Mouse (Mus musculus): ENCODE results near the gene Gm14325. TPM values are rescaled to one million over a fixed set of nuclear protein-coding genes. Genes with fewer than 3 reads are reported as not detected.
"Not testable (repeated sequence)": the region's sequence is repeated elsewhere in the genome, so short reads cannot be mapped to it uniquely, and the experiment has no call there.

Gene Gm14325
- polyA plus RNA-seq (2012; ENCODE audit: insufficient read depth, insufficient read length, missing spikeins), result 23.3 and 42.8 TPM in 2 replicates

- H3K27ac ChIP-seq (replicated peaks; ENCODE audit: low read depth, low read length); H3K4me1 ChIP-seq (ENCODE audit: control insufficient read depth, insufficient read depth, insufficient read length, low read length): not testable (repeated sequence)
- peak within 1 kb of the TSS; percentile 57 for H3K4me3 ChIP-seq (ENCODE audit: insufficient read depth, low read depth, low read length)
Observed at GRCm38 (mm10) chr2:177839901-177840663, at the start of gene Gm14325. Gene Gm14325, minus strand, starts transcription at chr2:177840336.

GRCm38 (mm10) chr2:177887743-177888142, 47.6 kb upstream of the Gm14325 start:
- H3K4me1 ChIP-seq (ENCODE audit: control insufficient read depth, insufficient read depth, insufficient read length, low read length); H3K27ac ChIP-seq (replicated peaks; ENCODE audit: low read depth, low read length); H3K4me3 ChIP-seq (ENCODE audit: insufficient read depth, low read depth, low read length): not testable (repeated sequence)

GRCm38 (mm10) chr2:177862254-177862653, 22.1 kb upstream of the Gm14325 start:
- H3K4me3 ChIP-seq (ENCODE audit: insufficient read depth, low read depth, low read length); H3K27ac ChIP-seq (replicated peaks; ENCODE audit: low read depth, low read length): not testable (repeated sequence)

GRCm38 (mm10) chr2:177843666-177844065, 3.5 kb upstream of the Gm14325 start:
- not testable (repeated sequence) for H3K4me1 ChIP-seq (ENCODE audit: control insufficient read depth, insufficient read depth, insufficient read length, low read length); H3K4me3 ChIP-seq (ENCODE audit: insufficient read depth, low read depth, low read length); H3K27ac ChIP-seq (replicated peaks; ENCODE audit: low read depth, low read length)

More at GRCm38 (mm10) chr2:177862254-177862653, 22.1 kb upstream of the Gm14325 start:
- not testable (repeated sequence) for H3K4me1 ChIP-seq (ENCODE audit: control insufficient read depth, insufficient read depth, insufficient read length, low read length)

GRCm38 (mm10) chr2:177836756-177837155, 3.4 kb downstream of the Gm14325 start:
- H3K4me3 ChIP-seq (ENCODE audit: insufficient read depth, low read depth, low read length); H3K27ac ChIP-seq (replicated peaks; ENCODE audit: low read depth, low read length); H3K4me1 ChIP-seq (ENCODE audit: control insufficient read depth, insufficient read depth, insufficient read length, low read length): not testable (repeated sequence)

GRCm38 (mm10) chr2:177835733-177836536, 4.2 kb downstream of the Gm14325 start:
- H3K4me1 ChIP-seq (ENCODE audit: control insufficient read depth, insufficient read depth, insufficient read length, low read length); H3K4me3 ChIP-seq (ENCODE audit: insufficient read depth, low read depth, low read length): not testable (repeated sequence)

GRCm38 (mm10) chr2:177821952-177822351, 18.2 kb downstream of the Gm14325 start:
- H3K27ac ChIP-seq (replicated peaks; ENCODE audit: low read depth, low read length); H3K4me3 ChIP-seq (ENCODE audit: insufficient read depth, low read depth, low read length); H3K4me1 ChIP-seq (ENCODE audit: control insufficient read depth, insufficient read depth, insufficient read length, low read length): not testable (repeated sequence)

More at GRCm38 (mm10) chr2:177835733-177836536, 4.2 kb downstream of the Gm14325 start:
- H3K27ac ChIP-seq (replicated peaks; ENCODE audit: low read depth, low read length), result not testable (repeated sequence)

- H3K4me3 ChIP-seq (ENCODE audit: insufficient read depth, low read depth, low read length); H3K4me1 ChIP-seq (ENCODE audit: control insufficient read depth, insufficient read depth, insufficient read length, low read length); H3K27ac ChIP-seq (replicated peaks; ENCODE audit: low read depth, low read length): not testable (repeated sequence)
Observed at GRCm38 (mm10) chr2:177806170-177806569, 34.0 kb downstream of the Gm14325 start.

- H3K4me1 ChIP-seq (ENCODE audit: control insufficient read depth, insufficient read depth, insufficient read length, low read length); H3K27ac ChIP-seq (replicated peaks; ENCODE audit: low read depth, low read length); H3K4me3 ChIP-seq (ENCODE audit: insufficient read depth, low read depth, low read length): not testable (repeated sequence)
Observed at GRCm38 (mm10) chr2:177787351-177787750, 52.8 kb downstream of the Gm14325 start.

Other genes with a start within 250 kb of the Gm14325 start
- 3.4 and 15.1 TPM in 2 replicates for gene Gm14322, start 81.0 kb downstream of the Gm14325 start, polyA plus RNA-seq (2012; ENCODE audit: insufficient read depth, insufficient read length, missing spikeins)
- 3.1 and 8.3 TPM in 2 replicates for gene Gm14327, start 56.8 kb upstream of the Gm14325 start, polyA plus RNA-seq (2012; ENCODE audit: insufficient read depth, insufficient read length, missing spikeins)
- 2.3 TPM in 1 of 2 replicates, not detected in the other for gene Zfp972, start 85.3 kb upstream of the Gm14325 start, polyA plus RNA-seq (2012; ENCODE audit: insufficient read depth, insufficient read length, missing spikeins)
- gene Gm14326, start 117.0 kb upstream of the Gm14325 start, polyA plus RNA-seq (2012; ENCODE audit: insufficient read depth, insufficient read length, missing spikeins), result 13.6 and 21.0 TPM in 2 replicates
- gene Zfp971, start 182.9 kb upstream of the Gm14325 start, polyA plus RNA-seq (2012; ENCODE audit: insufficient read depth, insufficient read length, missing spikeins), result 10.9 and 25.8 TPM in 2 replicates
- gene Zfp931, start 238.1 kb upstream of the Gm14325 start, polyA plus RNA-seq (2012; ENCODE audit: insufficient read depth, insufficient read length, missing spikeins), result 40.2 and 40.6 TPM in 2 replicates

Data from brown adipose tissue, adult 24 weeks (tissue).